Mouse (Mus musculus) MEL (cell line): ENCODE results near the gene Etv5. TPM values are rescaled to one million over a fixed set of nuclear protein-coding genes. Genes with fewer than 3 reads are reported as not detected.

Source experiments
- DNase-seq: peaks from one replicate; pipeline ENCODE4 v3.0.0; 2011; ENCODE audit warnings: low read depth, low spot score
- H3K27ac ChIP-seq: 2 replicates; pipeline ENCODE4 v1.5.1; 2012; ENCODE audit warnings: low read depth, mild to moderate bottlenecking, control low read depth, low read length, moderate library complexity; ENCODE audit not compliant: control insufficient read depth
- H3K27me3 ChIP-seq, 2 experiments: fragments of 150-350 bp in 1 of 2; sonication (generic) in 1 of 2; 2 replicates each; pipeline ENCODE4 v1.6.1; 2012; ENCODE audit warnings: low read length in 2 of 2, mild to moderate bottlenecking in 2 of 2, improper control_type of control experiment in 1 of 2, moderate library complexity in 1 of 2; ENCODE audit not compliant: insufficient read depth in 2 of 2, control insufficient read depth in 1 of 2
- H3K36me3 ChIP-seq, 2 experiments: 2 replicates each; pipeline ENCODE4 v1.6.1; 2012 to 2014; ENCODE audit warnings: low read length in 2 of 2, improper control_type of control experiment in 1 of 2, inconsistent platforms in 1 of 2, mild to moderate bottlenecking in 1 of 2; ENCODE audit not compliant: insufficient read depth in 2 of 2, control insufficient read depth in 1 of 2
- H3K4me1 ChIP-seq, 2 experiments: fragments of 150-350 bp in 1 of 2; sonication (generic) in 1 of 2; 2 replicates each; pipeline ENCODE4 v1.6.1; 2012; ENCODE audit warnings: low read length in 2 of 2, improper control_type of control experiment in 1 of 2, mild to moderate bottlenecking in 1 of 2; ENCODE audit not compliant: insufficient read depth in 2 of 2, control insufficient read depth in 1 of 2
- H3K4me3 ChIP-seq, 2 experiments: fragments of 150-350 bp in 1 of 2; sonication (generic) in 1 of 2; 2 replicates each; pipeline ENCODE4 v1.5.1; 2012; ENCODE audit warnings: low read depth in 2 of 2, low read length in 2 of 2, mild to moderate bottlenecking in 2 of 2, moderate library complexity in 2 of 2, control low read depth in 1 of 2, improper control_type of control experiment in 1 of 2; ENCODE audit not compliant: control insufficient read depth in 1 of 2, insufficient read depth in 1 of 2
- H3K79me2 ChIP-seq: 2 replicates; pipeline ENCODE4 v1.6.1; 2012; ENCODE audit warnings: mild to moderate bottlenecking, low read length, moderate library complexity; ENCODE audit not compliant: control insufficient read depth, poor library complexity, insufficient read depth
- H3K9ac ChIP-seq: 2 replicates; pipeline ENCODE4 v1.6.1; 2012; ENCODE audit warnings: low read depth, mild to moderate bottlenecking, control low read depth, low read length, moderate library complexity; ENCODE audit not compliant: control insufficient read depth, poor library complexity, severe bottlenecking
- H3K9me3 ChIP-seq: fragments of 150-350 bp; sonication (generic); replicated peaks from 2 replicates; pipeline ENCODE4 v1.6.1; 2012; ENCODE audit warnings: mild to moderate bottlenecking, low read length, improper control_type of control experiment, moderate library complexity; ENCODE audit not compliant: insufficient read depth
- CHD1 ChIP-seq: IDR thresholded peaks from 2 replicates; pipeline ENCODE4 v1.6.1; 2012; ENCODE audit warnings: low read depth, mild to moderate bottlenecking, inconsistent platforms, low read length, improper control_type of control experiment
- CHD2 ChIP-seq: IDR thresholded peaks from 2 replicates; pipeline ENCODE4 v1.6.1; 2011; ENCODE audit warnings: low read length, improper control_type of control experiment
- CTCF ChIP-seq, 3 experiments: IDR thresholded peaks in 2 of 3; conservative IDR thresholded peaks in 1 of 3; 2 replicates each; pipeline ENCODE4 v1.5.1; 2011 to 2012; ENCODE audit warnings: low read length in 3 of 3, low read depth in 2 of 3, mild to moderate bottlenecking in 2 of 3, improper control_type of control experiment in 1 of 3, inconsistent platforms in 1 of 3, mixed read lengths in 1 of 3, moderate library complexity in 1 of 3; ENCODE audit not compliant: control insufficient read depth in 1 of 3, insufficient read depth in 1 of 3, poor library complexity in 1 of 3, severe bottlenecking in 1 of 3
- E2F4 ChIP-seq: IDR thresholded peaks from 2 replicates; pipeline ENCODE4 v1.6.1; 2011; ENCODE audit warnings: low read depth, low read length, improper control_type of control experiment, borderline replicate concordance
- ELF1 ChIP-seq: IDR thresholded peaks from 2 replicates; pipeline ENCODE4 v1.6.1; 2014; ENCODE audit warnings: low read depth, mild to moderate bottlenecking, inconsistent platforms, low read length, improper control_type of control experiment, moderate library complexity
- EP300 ChIP-seq, 2 experiments: IDR thresholded peaks; 2 replicates each; pipeline ENCODE4 v1.6.1; 2011; ENCODE audit warnings: improper control_type of control experiment in 2 of 2, low read length in 2 of 2, low read depth in 1 of 2, mild to moderate bottlenecking in 1 of 2
- GABPA ChIP-seq: IDR thresholded peaks from 2 replicates; pipeline ENCODE4 v1.6.1; 2012; ENCODE audit warnings: low read depth, mild to moderate bottlenecking, inconsistent platforms, low read length, improper control_type of control experiment, moderate library complexity
- GATA1 ChIP-seq: IDR thresholded peaks from 2 replicates; pipeline ENCODE4 v1.6.1; 2011; ENCODE audit warnings: low read depth, low read length, improper control_type of control experiment
- JUND ChIP-seq: IDR thresholded peaks from 2 replicates; pipeline ENCODE4 v1.6.1; 2011; ENCODE audit warnings: low read depth, mild to moderate bottlenecking, improper control_type of control experiment, low read length
- KAT2A ChIP-seq: conservative IDR thresholded peaks from 2 replicates; pipeline ENCODE4 v1.6.1; 2012; ENCODE audit warnings: low read depth, low read length, improper control_type of control experiment, inconsistent platforms
- MAFK ChIP-seq: IDR thresholded peaks from 2 replicates; pipeline ENCODE4 v1.6.1; 2011; ENCODE audit warnings: low read depth, mild to moderate bottlenecking, low read length, improper control_type of control experiment, borderline replicate concordance
- MAZ ChIP-seq: IDR thresholded peaks from 2 replicates; pipeline ENCODE4 v1.6.1; 2012; ENCODE audit warnings: low read depth, mild to moderate bottlenecking, inconsistent platforms, low read length, improper control_type of control experiment
- MEF2A ChIP-seq: IDR thresholded peaks from 2 replicates; pipeline ENCODE4 v1.6.1; 2014; ENCODE audit warnings: low read depth, mild to moderate bottlenecking, inconsistent platforms, low read length, improper control_type of control experiment; ENCODE audit not compliant: poor library complexity, insufficient replicate concordance, severe bottlenecking; ENCODE audit errors: extremely low read depth
- MXI1 ChIP-seq: IDR thresholded peaks from 2 replicates; pipeline ENCODE4 v1.6.1; 2011; ENCODE audit warnings: mild to moderate bottlenecking, low read depth, low read length, improper control_type of control experiment
- NRF1 ChIP-seq: IDR thresholded peaks from 2 replicates; pipeline ENCODE4 v1.6.1; 2014; ENCODE audit warnings: low read depth, mild to moderate bottlenecking, inconsistent platforms, low read length, improper control_type of control experiment, moderate library complexity; ENCODE audit not compliant: poor library complexity, insufficient read depth, severe bottlenecking
- POLR2A ChIP-seq, 2 experiments: IDR thresholded peaks; 2 replicates each; pipeline ENCODE4 v1.6.1; 2011 to 2012; ENCODE audit warnings: low read length in 2 of 2, mild to moderate bottlenecking in 2 of 2, control low read depth in 1 of 2, improper control_type of control experiment in 1 of 2, low read depth in 1 of 2, moderate library complexity in 1 of 2; ENCODE audit not compliant: control insufficient read depth in 1 of 2, insufficient read depth in 1 of 2, poor library complexity in 1 of 2
- POLR2AphosphoS2 ChIP-seq: IDR thresholded peaks from 2 replicates; pipeline ENCODE4 v1.6.1; 2011; ENCODE audit warnings: low read length, improper control_type of control experiment
- RCOR1 ChIP-seq: IDR thresholded peaks from 2 replicates; pipeline ENCODE4 v1.6.1; 2012; ENCODE audit warnings: low read depth, mild to moderate bottlenecking, inconsistent platforms, low read length, improper control_type of control experiment
- UBTF ChIP-seq: IDR thresholded peaks from 2 replicates; pipeline ENCODE4 v1.6.1; 2012; ENCODE audit warnings: low read depth, mild to moderate bottlenecking, inconsistent platforms, low read length, improper control_type of control experiment, moderate library complexity, borderline replicate concordance; ENCODE audit not compliant: insufficient read depth
- ZC3H11A ChIP-seq: IDR thresholded peaks from 2 replicates; pipeline ENCODE4 v1.6.1; 2012; ENCODE audit warnings: low read depth, mild to moderate bottlenecking, inconsistent platforms, low read length, improper control_type of control experiment
- ZKSCAN1 ChIP-seq: IDR thresholded peaks from 2 replicates; pipeline ENCODE4 v1.6.1; 2012; ENCODE audit warnings: low read depth, mild to moderate bottlenecking, inconsistent platforms, low read length, improper control_type of control experiment, moderate library complexity
- ZMIZ1 ChIP-seq: IDR thresholded peaks from 2 replicates; pipeline ENCODE4 v1.6.1; 2012; ENCODE audit warnings: low read depth, mild to moderate bottlenecking, inconsistent platforms, low read length, improper control_type of control experiment, moderate library complexity
- polyA plus RNA-seq, 2 experiments: library from polyadenylated mRNA; stranded (reverse) in 1 of 2; unstranded in 1 of 2; fragments of >175 nt in 1 of 2; fragments of >200 nt in 1 of 2; gene quantifications; 2 replicates each; pipeline versions ENCODE4 v1.2.1 to v1.2.4; 2012; ENCODE audit warnings: low replicate concordance in 2 of 2, low read depth in 1 of 2; ENCODE audit not compliant: insufficient read length in 2 of 2, insufficient read depth in 1 of 2, missing spikeins in 1 of 2
- total RNA-seq: library from RNA; depleted of rRNA; stranded (reverse); fragments of 300-350 nt; gene quantifications from 2 replicates; pipeline ENCODE4 v1.2.3, GENCODE M21; 2012

Gene Etv5
- total and polyA plus RNA-seq, 3 experiments, result 8.2 to 18.3 TPM; not detected in 1

DNA sequence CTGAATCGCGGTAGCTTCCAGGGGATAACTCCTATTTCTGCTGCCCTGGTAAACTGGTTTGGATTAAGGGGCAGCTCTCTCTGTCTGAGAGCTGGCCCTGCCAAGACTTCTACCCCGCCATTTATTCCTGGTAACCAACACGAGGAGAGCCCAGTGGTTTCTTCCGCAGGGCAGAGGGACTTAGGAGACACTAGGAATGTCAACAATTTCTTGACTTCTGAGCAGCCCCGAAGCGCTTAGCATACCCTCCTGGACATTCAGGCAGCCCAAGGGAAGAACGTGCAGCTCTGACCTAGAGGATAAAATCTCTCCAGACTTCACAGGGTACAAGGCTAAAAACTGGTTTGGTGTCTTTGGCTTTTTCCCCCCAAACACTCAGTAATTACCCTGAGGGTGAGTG lies 10.1 kb downstream of the Etv5 start:
- Histone ChIP-seq H3K9ac (no peak overlapping the region), H3K27me3 (no peaks in the 10 kb centered on the region), H3K4me3 (no peak overlapping the region), H3K4me1 (peaks cover 4 to 5% of the 10 kb centered on the region in 2 experiments; a peak in 3 of 4 replicates), H3K36me3 (peaks cover 0 to 16% of the 10 kb centered on the region in 2 experiments; a peak in 2 of 4 replicates), H3K79me2 (no peaks in the 10 kb centered on the region; the same call in 1 of the 2 replicates), H3K9me3 (no peaks in the 10 kb centered on the region), H3K27ac (no peak overlapping the region)
- no peak for DNase-seq
- TF ChIP-seq JUND (no peak), MAFK (no peak), MXI1 (no peak), ZKSCAN1 (no peak), MAZ (no peak), POLR2AphosphoS2 (no peak), EP300 (IDR thresholded peaks at IDR 0.05; ENCODE audit: low read depth in 1 of 2, low read length in 2 of 2) (no peak), NRF1 (no peak), ZMIZ1 (no peak), CHD1 (no peak), GABPA (no peak), RCOR1 (no peak), ZC3H11A (no peak), POLR2A (IDR thresholded peaks at IDR 0.05; ENCODE audit: control insufficient read depth in 1 of 2, insufficient read depth in 1 of 2, low read depth in 1 of 2, low read length in 2 of 2, poor library complexity in 1 of 2) (no peak), ELF1 (no peak), CHD2 (no peak), MEF2A (no peak), KAT2A (no peak), GATA1 (no peak)

DNA sequence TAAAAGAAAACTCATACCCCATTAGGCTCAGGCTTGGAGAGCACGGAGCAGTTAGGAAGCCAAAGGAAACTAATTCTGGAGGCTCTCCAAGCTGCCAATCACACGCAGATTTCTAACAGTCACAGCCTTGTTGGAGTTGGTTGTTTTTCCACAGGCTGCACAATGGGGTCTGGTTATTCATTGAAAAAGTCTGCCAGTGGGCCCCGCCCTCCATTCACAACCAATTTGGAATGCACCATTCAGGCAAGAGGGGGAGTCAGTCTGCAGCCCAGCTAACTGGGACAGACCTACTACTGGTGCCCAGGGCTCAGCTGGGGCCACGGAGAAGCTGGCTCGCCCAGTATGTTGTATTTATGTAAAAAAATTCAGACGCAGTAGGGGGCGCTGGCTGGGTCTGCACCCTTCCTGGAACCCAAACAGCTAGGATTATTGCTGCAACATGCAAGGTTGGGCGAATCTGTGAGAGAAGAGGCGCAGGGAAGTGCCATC lies 10.6 kb downstream of the Etv5 start:
- H3K9ac ChIP-seq, result no peak overlapping the region
- TF ChIP-seq CTCF (IDR thresholded peaks at IDR 0.05 in 2 of 3, conservative IDR thresholded peaks at IDR 0.05 in 1 of 3; ENCODE audit: control insufficient read depth in 1 of 3, insufficient read depth in 1 of 3, low read depth in 2 of 3, low read length in 3 of 3, poor library complexity in 1 of 3, severe bottlenecking in 1 of 3), result peak in 2 of 3 experiments; percentile 20 to 34; a peak in 2 of 6 replicates
- TF ChIP-seq E2F4, result no peak
- no peak for TF ChIP-seq UBTF
- TF ChIP-seq, all 39 proteins: peak for 1
- H3K9me3 ChIP-seq, result no peaks in the 10 kb centered on the region
- peaks cover 4 to 5% of the 10 kb centered on the region in 2 experiments; a peak in 3 of 4 replicates for H3K4me1 ChIP-seq
- DNase-seq, result peak; percentile 23
- no peaks in the 10 kb centered on the region for H3K27me3 ChIP-seq
- no peaks in the 10 kb centered on the region; the same call in 1 of the 2 replicates for H3K79me2 ChIP-seq
- H3K36me3 ChIP-seq, result peaks cover 0 to 16% of the 10 kb centered on the region in 2 experiments; a peak in 2 of 4 replicates
- no peak overlapping the region for H3K27ac ChIP-seq
- H3K4me3 ChIP-seq, result no peak overlapping the region
